Mouse (Mus musculus) hindbrain, embryonic 10.5 days (tissue): ENCODE results near the gene 2310061I04Rik. TPM values are rescaled to one million over a fixed set of nuclear protein-coding genes. Genes with fewer than 3 reads are reported as not detected.

Experiments used
- DNase-seq: peaks from one replicate; pipeline ENCODE4 v3.0.0-alpha.2; 2017; ENCODE audit warnings: low spot score
- H3K27ac ChIP-seq: fragments of 300-500 bp; sonication (generic); 2 replicates; pipeline ENCODE4 v1.5.1; 2016; ENCODE audit warnings: mild to moderate bottlenecking, moderate library complexity
- H3K27me3 ChIP-seq: fragments of 300-500 bp; sonication (generic); 2 replicates; pipeline ENCODE4 v1.6.1; 2016; ENCODE audit warnings: mild to moderate bottlenecking; ENCODE audit not compliant: poor library complexity, insufficient read depth, severe bottlenecking
- H3K36me3 ChIP-seq: fragments of 300-500 bp; sonication (generic); 2 replicates; pipeline ENCODE4 v1.6.1; 2016; ENCODE audit warnings: mild to moderate bottlenecking, moderate library complexity
- H3K4me1 ChIP-seq: fragments of 300-500 bp; sonication (generic); replicated peaks from 2 replicates; pipeline ENCODE4 v1.6.1; 2016; ENCODE audit warnings: mild to moderate bottlenecking
- H3K4me3 ChIP-seq: fragments of 300-500 bp; sonication (generic); 2 replicates; pipeline ENCODE4 v1.5.1; 2016; ENCODE audit warnings: mild to moderate bottlenecking, moderate library complexity
- H3K9me3 ChIP-seq: fragments of 300-500 bp; sonication (generic); 2 replicates; pipeline ENCODE4 v1.6.1; 2016; ENCODE audit warnings: mild to moderate bottlenecking, moderate library complexity
- WGBS: fragments of 180-500 bp; shearing (Covaris S2); methylation state at CpG from one replicate; pipeline ENCODE4 v1.1.7; 2016; 5-methylcytosine and 5-hydroxymethylcytosine counted together
- polyA plus RNA-seq: library from polyadenylated mRNA; unstranded; fragments of >200 nt; fragmentation: Nextera tagmentation; extraction: Ambion mirVana; gene quantifications from 2 replicates; pipeline ENCODE4 v1.2.1, GENCODE M21; 2016

2310061I04Rik gene
- polyA plus RNA-seq, 1 experiment from 2014 or later = 29.7 TPM

DNA sequence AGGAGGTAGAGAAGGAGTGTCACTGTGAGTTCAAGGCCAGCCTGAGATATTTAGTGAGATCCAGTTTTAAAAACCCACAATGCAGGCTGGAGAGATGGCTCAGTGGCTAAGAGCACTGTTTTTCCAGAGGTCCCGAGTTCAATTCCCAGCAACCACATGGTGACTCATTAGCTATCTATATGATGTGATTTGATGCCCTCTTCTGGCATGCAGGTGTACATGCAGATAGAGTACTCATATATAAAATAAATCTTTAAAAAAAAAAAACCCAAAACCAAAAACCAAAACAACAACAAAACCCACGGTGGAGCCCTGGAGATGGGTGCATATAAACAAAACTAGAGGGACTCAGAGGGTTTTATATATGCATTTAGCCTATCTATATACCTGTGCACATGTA is 10.4 kb upstream of the 2310061I04Rik start:
- DNase-seq = no peak
- no peak overlapping the region for H3K27ac ChIP-seq
- peaks cover 21% of the 10 kb centered on the region for H3K4me1 ChIP-seq
- 89% methylated on average over 2 of the region's 2 CpGs for WGBS
- no peak overlapping the region for H3K4me3 ChIP-seq
- no peaks in the 10 kb centered on the region for H3K9me3 ChIP-seq
- H3K27me3 ChIP-seq = no peaks in the 10 kb centered on the region
- H3K36me3 ChIP-seq = peaks cover 83% of the 10 kb centered on the region

DNA sequence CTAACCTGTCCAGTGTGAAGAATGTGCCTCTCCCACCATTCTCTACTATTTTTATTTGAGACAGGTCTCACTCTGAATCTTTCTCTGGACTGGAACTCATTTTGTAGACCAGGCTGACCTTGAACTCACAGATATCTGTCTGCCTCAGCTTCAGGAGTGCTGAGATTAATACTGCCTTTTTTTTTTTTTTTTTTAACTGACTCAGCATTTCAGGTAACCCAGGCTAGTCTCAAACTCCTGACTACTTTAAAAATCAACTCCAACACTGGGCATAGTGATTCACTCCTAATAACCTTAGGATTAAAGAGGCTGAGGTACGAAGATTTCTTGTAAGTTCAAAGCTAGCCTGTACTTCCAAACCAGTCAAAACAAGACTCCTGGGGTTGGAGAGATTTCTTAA is 8.4 kb upstream of the 2310061I04Rik start:
- H3K27ac ChIP-seq = no peak overlapping the region
- no peaks in the 10 kb centered on the region for H3K27me3 ChIP-seq
- no peak overlapping the region for H3K4me3 ChIP-seq
- H3K36me3 ChIP-seq = peaks cover 83% of the 10 kb centered on the region
- 95% methylated on average over 1 of the region's 1 CpGs for WGBS
- no peaks in the 10 kb centered on the region for H3K9me3 ChIP-seq
- no peak for DNase-seq
- H3K4me1 ChIP-seq = peaks cover 21% of the 10 kb centered on the region

DNA sequence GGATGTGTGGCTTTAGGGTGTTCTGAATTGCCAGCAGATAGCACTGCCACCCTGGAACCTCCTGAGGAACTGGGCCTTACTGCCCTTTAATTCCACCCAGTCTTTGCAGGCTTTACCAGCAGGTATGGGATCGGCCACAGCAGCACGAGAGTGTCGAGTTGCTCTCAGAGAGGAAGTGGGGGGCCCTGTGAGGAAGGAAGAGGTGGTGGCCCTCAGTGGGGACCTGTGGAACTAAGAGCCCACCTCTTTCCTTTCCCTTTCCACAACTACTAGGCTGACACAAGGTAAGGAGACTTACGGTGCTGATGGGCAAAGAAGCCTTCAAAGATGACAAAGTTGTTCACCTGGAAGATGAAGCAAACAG is 6.7 kb upstream of the 2310061I04Rik start:
- H3K27ac ChIP-seq = no peak overlapping the region
- WGBS = 88% methylated on average over 4 of the region's 4 CpGs
- H3K27me3 ChIP-seq = no peaks in the 10 kb centered on the region
- no peaks in the 10 kb centered on the region for H3K9me3 ChIP-seq
- peaks cover 11% of the 10 kb centered on the region for H3K4me1 ChIP-seq
- peaks cover 99% of the 10 kb centered on the region for H3K36me3 ChIP-seq
- DNase-seq = no peak
- no peak overlapping the region for H3K4me3 ChIP-seq

DNA sequence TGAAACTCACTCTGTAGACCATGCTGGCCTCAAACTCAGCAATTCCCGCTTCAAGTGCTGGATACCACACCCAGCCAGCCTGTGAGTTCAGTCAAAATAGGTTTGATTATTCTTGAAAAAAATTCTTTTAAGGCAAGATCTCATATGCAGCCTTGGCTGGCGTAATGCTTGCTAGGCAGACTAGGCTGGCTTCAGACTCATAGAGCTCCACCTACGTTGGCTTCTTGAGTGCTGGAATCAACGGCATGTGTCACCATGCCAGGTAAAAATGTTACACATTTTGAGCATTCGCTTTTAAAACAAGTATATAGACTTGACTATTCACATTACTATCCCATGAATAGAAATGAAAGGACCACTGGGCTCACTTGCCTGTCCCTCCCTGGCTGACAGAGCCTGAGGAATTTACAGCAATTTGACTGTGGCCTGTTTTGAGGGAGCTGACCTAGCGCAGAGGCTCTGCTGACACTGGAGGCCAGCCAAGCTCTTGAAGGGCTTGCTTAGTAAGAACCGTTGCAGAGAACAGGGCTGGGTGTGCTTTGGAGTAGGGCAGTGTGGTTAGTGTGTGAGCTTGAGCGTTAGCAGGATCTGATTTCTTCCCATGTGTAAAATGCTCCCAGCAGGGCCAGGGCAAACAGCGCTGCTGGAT is 6.2 kb upstream of the 2310061I04Rik start:
- peaks cover 100% of the 10 kb centered on the region for H3K36me3 ChIP-seq
- 92% methylated on average over 9 of the region's 9 CpGs for WGBS

DNA sequence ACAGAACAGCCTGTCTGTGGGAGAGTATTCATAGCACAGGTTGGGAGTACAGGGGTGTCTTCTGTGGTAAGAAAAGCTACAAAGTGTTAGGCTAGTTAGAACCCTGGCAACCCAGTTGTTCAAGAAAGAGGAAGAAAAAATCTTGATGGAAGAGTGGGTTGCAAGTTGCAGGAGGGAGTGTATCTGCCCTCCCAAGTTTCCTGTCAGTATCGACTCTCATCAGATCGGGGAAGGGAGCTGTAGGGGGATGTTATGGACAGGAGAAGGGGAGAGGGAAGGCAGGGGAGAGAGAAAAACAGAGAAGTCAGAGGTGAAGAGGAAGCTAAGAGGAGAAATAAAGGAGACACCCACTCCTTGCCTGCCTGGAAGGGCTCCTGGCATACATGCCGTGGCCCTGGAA is 3.4 kb upstream of the 2310061I04Rik start:
- peaks cover 82% of the 10 kb centered on the region for H3K36me3 ChIP-seq
- WGBS = 94% methylated on average over 3 of the region's 3 CpGs
- no peak for DNase-seq

More for the DNA sequence above, 6.2 kb upstream of the 2310061I04Rik start:
- Histone ChIP-seq H3K27me3 (no peaks in the 10 kb centered on the region), H3K27ac (no peak overlapping the region), H3K9me3 (no peaks in the 10 kb centered on the region), H3K4me1 (peaks cover 6% of the 10 kb centered on the region), H3K4me3 (no peak overlapping the region)
- no peak for DNase-seq

DNA sequence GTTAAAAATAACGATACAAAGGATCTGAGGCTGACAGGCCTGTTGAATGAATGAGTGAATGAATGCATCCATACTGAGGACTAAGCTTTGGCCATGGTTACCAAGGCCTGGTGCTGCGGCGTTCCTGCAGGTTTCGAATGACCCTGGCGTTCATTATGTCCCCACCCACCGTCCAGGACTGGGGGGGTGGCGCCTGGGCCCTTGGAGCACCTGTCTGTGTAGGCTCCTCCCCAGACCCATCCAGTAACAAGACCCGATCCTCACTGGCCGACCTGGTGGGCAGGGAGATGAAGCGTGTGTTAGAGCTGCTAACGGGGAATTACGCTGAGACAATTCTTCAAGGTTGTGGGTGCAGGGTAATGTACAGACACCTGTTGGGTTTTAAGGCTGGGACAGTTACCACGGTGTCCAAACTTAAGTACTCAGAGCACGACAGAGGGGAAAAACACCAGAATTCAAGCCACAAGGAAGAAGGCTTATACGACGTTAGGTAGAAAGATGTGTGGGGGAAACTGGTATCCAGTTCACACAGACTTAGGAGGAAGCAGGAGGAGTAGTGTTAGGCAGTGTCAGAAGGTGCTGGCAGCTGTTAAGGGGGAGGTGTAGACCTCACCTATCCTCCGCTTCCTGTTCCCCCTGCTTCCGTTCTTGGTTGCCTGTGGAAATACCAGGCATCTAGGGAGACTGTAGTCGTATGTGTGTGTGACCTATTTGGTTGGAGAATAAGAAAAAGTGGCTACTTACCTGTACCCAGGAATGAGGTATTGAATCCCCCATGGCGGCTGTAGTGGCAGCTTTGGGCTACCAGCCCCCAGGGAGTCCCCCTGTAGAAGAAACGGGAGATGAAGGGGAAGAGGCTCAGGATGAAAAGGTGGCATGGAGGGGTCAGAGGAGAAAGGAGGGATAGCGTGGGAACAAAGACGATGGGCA is 678 bp upstream of the 2310061I04Rik start:
- WGBS = 45% methylated on average over 23 of the region's 23 CpGs
- H3K36me3 ChIP-seq = peaks cover 80% of the 10 kb centered on the region
- DNase-seq = no peak
- H3K4me1 ChIP-seq = peaks cover 31% of the 10 kb centered on the region
- peak overlapping the region; percentile 98 for H3K27ac ChIP-seq
- peak overlapping the region; percentile 91 for H3K4me3 ChIP-seq
- no peaks in the 10 kb centered on the region for H3K27me3 ChIP-seq
- H3K9me3 ChIP-seq = no peaks in the 10 kb centered on the region

More for the DNA sequence above, 3.4 kb upstream of the 2310061I04Rik start:
- Histone ChIP-seq H3K27ac (no peak overlapping the region), H3K9me3 (no peaks in the 10 kb centered on the region), H3K4me1 (peaks cover 27% of the 10 kb centered on the region), H3K4me3 (no peak overlapping the region), H3K27me3 (no peaks in the 10 kb centered on the region)

DNA sequence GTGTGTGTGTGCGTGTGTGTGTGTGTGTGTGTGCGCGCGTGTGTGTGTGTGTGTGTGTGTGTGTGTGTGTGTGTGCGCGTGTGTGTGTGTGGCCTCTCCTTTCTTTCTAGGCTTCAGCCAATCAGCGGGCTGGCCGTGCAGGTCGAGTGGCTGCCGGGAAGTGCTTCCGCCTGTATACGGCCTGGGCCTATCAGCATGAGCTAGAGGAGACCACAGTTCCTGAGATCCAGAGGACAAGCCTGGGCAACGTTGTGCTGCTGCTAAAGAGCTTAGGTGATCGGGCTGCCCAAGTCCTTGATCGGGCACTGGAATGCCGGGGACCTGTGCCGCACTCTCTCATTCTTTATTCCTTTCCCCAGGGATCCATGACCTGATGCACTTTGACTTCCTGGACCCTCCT is 9.5 kb downstream of the 2310061I04Rik start:
- no peaks in the 10 kb centered on the region for H3K4me1 ChIP-seq
- no peak overlapping the region for H3K27ac ChIP-seq
- no peaks in the 10 kb centered on the region for H3K27me3 ChIP-seq
- H3K36me3 ChIP-seq = peaks cover 100% of the 10 kb centered on the region
- H3K9me3 ChIP-seq = no peaks in the 10 kb centered on the region
- DNase-seq = no peak
- no peak overlapping the region for H3K4me3 ChIP-seq
- 93% methylated on average over 13 of the region's 17 CpGs for WGBS

DNA sequence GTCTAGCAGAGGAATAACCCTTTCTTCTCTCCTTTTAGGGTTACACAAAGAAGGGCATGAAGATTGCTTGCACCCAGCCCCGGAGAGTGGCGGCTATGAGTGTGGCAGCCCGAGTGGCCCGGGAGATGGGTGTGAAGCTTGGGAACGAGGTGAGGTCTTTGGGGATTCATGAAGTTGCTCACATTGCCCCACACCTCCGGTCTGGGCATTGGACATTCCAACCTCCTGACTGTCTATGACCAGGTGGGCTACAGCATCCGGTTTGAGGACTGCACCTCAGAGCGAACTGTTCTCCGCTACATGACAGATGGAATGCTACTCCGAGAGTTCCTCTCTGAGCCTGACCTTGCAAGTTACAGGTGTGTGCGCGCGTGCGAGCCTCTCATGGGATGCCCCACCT is 13.5 kb downstream of the 2310061I04Rik start:
- Histone ChIP-seq H3K27me3 (no peaks in the 10 kb centered on the region), H3K36me3 (peaks cover 78% of the 10 kb centered on the region), H3K4me3 (no peak overlapping the region), H3K9me3 (no peaks in the 10 kb centered on the region), H3K4me1 (peaks cover 20% of the 10 kb centered on the region), H3K27ac (no peak overlapping the region)
- no peak for DNase-seq
- WGBS = 95% methylated on average over 14 of the region's 14 CpGs

DNA sequence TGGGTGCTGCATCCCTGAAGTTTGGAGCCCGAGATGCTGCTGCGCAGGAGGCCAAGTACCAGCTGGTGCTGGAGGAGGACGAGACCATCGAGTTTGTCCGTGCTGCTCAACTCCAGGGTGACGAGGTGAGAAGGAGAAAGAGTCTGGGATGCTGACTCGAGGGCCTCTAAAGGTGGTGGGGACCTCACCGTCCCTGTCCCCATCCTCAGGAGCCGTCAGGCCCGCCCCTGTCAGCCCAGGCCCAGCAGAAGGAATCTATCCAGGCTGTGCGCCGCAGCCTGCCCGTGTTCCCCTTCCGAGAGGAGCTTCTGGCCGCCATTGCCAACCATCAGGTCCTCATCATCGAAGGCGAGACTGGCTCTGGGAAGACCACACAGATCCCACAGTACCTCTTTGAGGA is 14.3 kb downstream of the 2310061I04Rik start:
- Histone ChIP-seq H3K9me3 (no peaks in the 10 kb centered on the region), H3K4me1 (peaks cover 20% of the 10 kb centered on the region), H3K36me3 (peaks cover 72% of the 10 kb centered on the region), H3K4me3 (no peak overlapping the region), H3K27me3 (no peaks in the 10 kb centered on the region), H3K27ac (no peak overlapping the region)
- 93% methylated on average over 17 of the region's 17 CpGs for WGBS
- DNase-seq = no peak

DNA sequence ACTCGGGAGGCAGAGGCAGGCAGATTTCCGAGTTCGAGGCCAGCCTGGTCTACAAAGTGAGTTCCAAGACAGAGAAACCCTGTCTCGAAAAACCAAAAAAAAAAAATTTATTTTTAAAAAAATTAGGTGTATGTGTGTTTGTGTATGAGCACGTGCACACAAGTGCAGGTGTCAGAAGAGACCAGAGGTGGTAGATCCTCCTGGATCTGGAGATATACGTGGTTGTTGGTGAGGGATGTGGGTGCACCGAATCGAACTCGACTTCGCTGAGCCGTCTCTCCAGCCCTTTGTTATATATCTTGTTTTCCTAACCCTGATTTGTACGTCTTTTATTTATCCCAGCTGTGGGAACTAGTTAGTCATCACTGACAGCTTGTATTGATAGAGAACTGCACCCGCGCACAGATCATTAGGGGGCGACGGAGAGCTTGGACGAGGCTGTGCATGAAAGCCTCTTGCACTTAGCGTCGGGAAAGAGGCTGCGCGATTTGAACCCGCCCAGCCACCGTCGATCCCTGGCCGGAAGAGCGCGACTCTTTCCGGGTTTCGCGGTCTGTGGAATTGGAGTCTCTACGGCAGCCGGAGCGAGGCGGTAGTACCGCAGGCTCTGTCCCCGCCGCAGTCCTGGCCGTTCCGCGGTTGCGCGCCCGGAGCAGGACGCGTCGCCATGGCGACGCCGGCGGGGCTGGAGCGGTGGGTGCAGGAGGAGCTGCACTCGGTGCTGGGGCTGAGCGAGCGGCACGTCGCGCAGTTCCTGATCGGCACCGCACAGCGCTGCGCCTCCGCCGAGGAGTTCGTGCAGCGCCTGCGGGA is 17.8 kb downstream of the 2310061I04Rik start, which contains the start of gene Dhx16:
Gene Dhx16, plus strand, starts transcription at position 575 of the 813 bp plus-strand sequence.
- Histone ChIP-seq H3K4me3 (peak within 1 kb of the TSS; percentile 97), H3K36me3 (peaks cover 66% of the 10 kb centered on the region), H3K4me1 (peaks cover 20% of the 10 kb centered on the region), H3K27ac (peak within 1 kb of the TSS; percentile 89), H3K27me3 (no peaks in the 10 kb centered on the region), H3K9me3 (no peaks in the 10 kb centered on the region)
- peak; percentile 97 for DNase-seq
- 6% methylated on average over 66 of the region's 66 CpGs for WGBS

DNA sequence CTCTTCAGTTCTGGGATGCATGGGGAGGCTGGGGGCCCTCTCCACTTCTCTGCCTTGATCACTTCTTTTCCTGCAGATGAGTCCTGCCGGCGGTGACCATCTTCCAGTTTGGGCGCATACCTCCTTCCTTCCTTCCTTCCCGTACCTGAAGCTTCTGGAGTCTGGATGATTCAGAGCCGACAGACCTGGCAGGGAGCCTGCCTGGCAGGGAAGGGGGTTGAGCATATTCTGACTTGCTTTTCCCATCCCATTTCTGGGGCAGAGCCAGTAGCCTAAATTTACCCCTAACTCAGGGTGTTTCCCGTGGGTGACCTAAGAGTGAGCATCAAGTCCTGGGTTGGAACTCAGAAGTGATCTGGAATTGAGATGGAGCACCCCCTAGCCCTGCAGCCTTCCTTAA is 22.5 kb downstream of the 2310061I04Rik start:
- H3K36me3 ChIP-seq = peaks cover 73% of the 10 kb centered on the region
- H3K4me3 ChIP-seq = no peak overlapping the region
- no peaks in the 10 kb centered on the region for H3K27me3 ChIP-seq
- H3K9me3 ChIP-seq = peaks cover 7% of the 10 kb centered on the region; the same call in 1 of the 2 replicates
- 94% methylated on average over 6 of the region's 6 CpGs for WGBS
- H3K4me1 ChIP-seq = peaks cover 35% of the 10 kb centered on the region
- no peak for DNase-seq
- no peak overlapping the region for H3K27ac ChIP-seq

DNA sequence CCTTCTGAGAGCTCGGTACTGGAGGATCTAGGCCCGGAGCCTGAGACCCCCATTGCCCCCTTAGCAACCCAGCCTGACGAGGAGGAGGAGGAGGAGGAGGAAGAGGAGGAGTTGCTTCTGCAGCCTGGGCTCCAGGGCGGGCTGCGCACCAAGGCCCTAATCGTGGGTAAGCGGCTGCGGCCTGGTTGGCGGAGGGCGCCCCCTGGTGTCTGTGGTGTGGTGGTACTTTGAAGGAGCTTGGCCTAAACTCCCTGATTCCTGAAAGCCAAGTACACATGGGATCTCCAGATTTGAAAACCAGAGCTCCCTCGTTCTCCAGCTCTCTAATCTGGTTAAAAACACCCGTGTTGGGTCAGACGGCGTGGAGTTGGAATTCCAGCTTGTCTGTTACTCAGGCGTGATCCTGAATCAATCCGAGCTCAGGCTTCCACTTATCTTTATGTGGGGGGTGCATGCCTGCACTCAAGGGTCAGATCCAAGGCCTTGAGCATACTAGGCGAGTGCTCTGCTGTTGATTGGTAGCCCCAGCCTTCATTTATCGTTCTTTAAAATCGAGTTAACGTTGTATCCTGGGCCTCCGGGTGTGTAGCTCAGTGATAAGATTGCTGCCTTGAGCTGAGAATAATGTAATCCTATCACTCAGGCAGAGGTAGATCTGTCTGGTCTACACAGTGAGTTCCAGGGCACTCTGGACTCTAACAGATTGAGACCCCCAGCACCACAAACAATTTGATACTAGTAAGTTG is 23.3 kb downstream of the 2310061I04Rik start:
- peak overlapping the region; percentile 33; the same call in 1 of the 2 replicates for H3K4me3 ChIP-seq
- no peaks in the 10 kb centered on the region for H3K27me3 ChIP-seq
- peaks cover 39% of the 10 kb centered on the region for H3K4me1 ChIP-seq
- peak; percentile 87 for DNase-seq
- H3K9me3 ChIP-seq = peaks cover 7% of the 10 kb centered on the region; the same call in 1 of the 2 replicates
- peak overlapping the region; percentile 26; the same call in 1 of the 2 replicates for H3K27ac ChIP-seq
- peaks cover 73% of the 10 kb centered on the region for H3K36me3 ChIP-seq
- WGBS = 31% methylated on average over 21 of the region's 21 CpGs
